Mouse (Mus musculus): ENCODE data around the gene Kdm4c.

DNA sequence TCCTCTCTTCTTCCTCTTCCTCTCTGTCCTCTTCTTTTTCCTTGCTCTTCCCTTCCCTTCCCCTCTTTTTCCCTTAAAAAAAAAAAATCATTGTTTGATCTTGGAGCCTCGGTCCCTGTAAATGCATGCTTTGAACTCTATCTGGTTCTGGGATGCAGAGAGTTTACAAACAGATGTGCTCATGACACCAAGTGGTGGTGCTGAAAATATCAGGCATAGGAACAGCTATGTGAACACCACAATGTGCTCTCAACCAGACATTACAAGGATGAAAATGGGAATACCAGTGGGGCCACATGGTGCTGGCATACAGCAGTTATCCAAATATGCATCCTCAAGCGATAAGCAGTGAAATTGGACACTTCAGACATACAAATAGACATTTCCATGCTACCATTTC is 18.1 kb upstream of the Kdm4c start:
- TF ChIP-seq CTCF (IDR thresholded peaks at IDR 0.05; ENCODE audit: borderline replicate concordance, extremely low read depth, insufficient read depth, insufficient read length) (no peak), POLR2A (IDR thresholded peaks at IDR 0.05; ENCODE audit: borderline replicate concordance, extremely low read depth, insufficient read depth, insufficient read length, poor library complexity, severe bottlenecking) (no peak)
